Mouse (Mus musculus) heart, embryonic 12.5 days (tissue): ENCODE results near the gene Gdf10. TPM values are rescaled to one million over a fixed set of nuclear protein-coding genes. Genes with fewer than 3 reads are reported as not detected.

Source experiments
- ATAC-seq: fragments of 200-750 bp; cut with Nextera tagmentation; 2 replicates; pipeline ENCODE4 v1.8.0; 2017; ENCODE audit warnings: moderate TSS enrichment, moderate library complexity; ENCODE audit not compliant: insufficient number of reproducible peaks, low FRiP score
- H3K27ac ChIP-seq: fragments of 300-500 bp; sonication (generic); 2 replicates; pipeline ENCODE4 v1.5.1; 2016; ENCODE audit warnings: mild to moderate bottlenecking, moderate library complexity; ENCODE audit not compliant: poor library complexity, severe bottlenecking
- H3K27me3 ChIP-seq: fragments of 300-500 bp; sonication (generic); replicated peaks from 2 replicates; pipeline ENCODE4 v1.6.1; 2016; ENCODE audit warnings: mild to moderate bottlenecking, moderate library complexity
- H3K36me3 ChIP-seq: fragments of 300-500 bp; sonication (generic); 2 replicates; pipeline ENCODE4 v1.6.1; 2016; ENCODE audit warnings: mild to moderate bottlenecking, moderate library complexity
- H3K4me1 ChIP-seq: fragments of 300-500 bp; sonication (generic); replicated peaks from 2 replicates; pipeline ENCODE4 v1.6.1; 2016; ENCODE audit warnings: mild to moderate bottlenecking
- H3K4me2 ChIP-seq: fragments of 300-500 bp; sonication (generic); 2 replicates; pipeline ENCODE4 v1.6.1; 2016; ENCODE audit warnings: mild to moderate bottlenecking, moderate library complexity
- H3K4me3 ChIP-seq: fragments of 300-500 bp; sonication (generic); 2 replicates; pipeline ENCODE4 v1.5.1; 2016; ENCODE audit warnings: mild to moderate bottlenecking
- H3K9ac ChIP-seq: fragments of 300-500 bp; sonication (generic); 2 replicates; pipeline ENCODE4 v1.6.1; 2016; ENCODE audit warnings: mild to moderate bottlenecking, moderate library complexity
- H3K9me3 ChIP-seq: fragments of 300-500 bp; sonication (generic); replicated peaks from 2 replicates; pipeline ENCODE4 v1.6.1; 2016; ENCODE audit warnings: mild to moderate bottlenecking, moderate library complexity
- WGBS: fragments of 180-500 bp; shearing (Covaris S2); methylation state at CpG from one replicate; pipeline ENCODE4 v1.1.7; 2016; 5-methylcytosine and 5-hydroxymethylcytosine counted together
- polyA plus RNA-seq: library from polyadenylated mRNA; unstranded; fragments of >200 nt; fragmentation: Nextera tagmentation; extraction: Ambion mirVana; gene quantifications from 2 replicates; pipeline ENCODE4 v1.2.1, GENCODE M21; 2016

Gene Gdf10
- polyA plus RNA-seq, 1 experiment from 2014 or later: 1.3 TPM

- Histone ChIP-seq H3K9ac (no peak overlapping the region), H3K36me3 (no peaks in the 10 kb centered on the region), H3K27ac (no peak overlapping the region), H3K4me1 (no peaks in the 10 kb centered on the region), H3K27me3 (peaks cover 13% of the 10 kb centered on the region), H3K9me3 (no peaks in the 10 kb centered on the region), H3K4me3 (no peak overlapping the region), H3K4me2 (no peak overlapping the region)
- no peak for ATAC-seq
- WGBS: 40% methylated on average over 7 of the region's 7 CpGs
Measured at GRCm38 (mm10) chr14:33972679-33973078, 49.3 kb downstream of the Gdf10 start.

GRCm38 (mm10) chr14:33974752-33975151, 51.4 kb downstream of the Gdf10 start:
- H3K4me2 ChIP-seq: no peak overlapping the region
- no peak overlapping the region for H3K9ac ChIP-seq
- no peak overlapping the region for H3K4me3 ChIP-seq
- no peak overlapping the region for H3K27ac ChIP-seq
- H3K9me3 ChIP-seq: no peaks in the 10 kb centered on the region
- no peaks in the 10 kb centered on the region for H3K36me3 ChIP-seq
- H3K4me1 ChIP-seq: peaks cover 7% of the 10 kb centered on the region; the same call in 1 of the 2 replicates
- no peak for ATAC-seq
- peaks cover 30% of the 10 kb centered on the region for H3K27me3 ChIP-seq
- 55% methylated on average over 5 of the region's 5 CpGs for WGBS

- Histone ChIP-seq H3K4me1 (peaks cover 7% of the 10 kb centered on the region; the same call in 1 of the 2 replicates), H3K27ac (no peak overlapping the region), H3K9ac (no peak overlapping the region), H3K4me3 (no peak overlapping the region), H3K27me3 (peaks cover 30% of the 10 kb centered on the region), H3K9me3 (no peaks in the 10 kb centered on the region), H3K4me2 (no peak overlapping the region), H3K36me3 (no peaks in the 10 kb centered on the region)
- 47% methylated on average over 7 of the region's 7 CpGs for WGBS
- no peak for ATAC-seq
Measured at GRCm38 (mm10) chr14:33977748-33978147, 54.4 kb downstream of the Gdf10 start.

GRCm38 (mm10) chr14:33978604-33979059, 55.2 kb downstream of the Gdf10 start, which contains the start of gene Zfp488:
Gene Zfp488, minus strand, starts transcription at chr14:33978764.
- ATAC-seq: 0 out of 2 replicates have a peak, but pooled peaks have one; percentile 36
- Histone ChIP-seq H3K27me3 (peaks cover 30% of the 10 kb centered on the region), H3K4me2 (peak within 1 kb of the TSS; percentile 94), H3K36me3 (no peaks in the 10 kb centered on the region), H3K4me3 (peak within 1 kb of the TSS; percentile 51), H3K9ac (peak within 1 kb of the TSS; percentile 54; the same call in 1 of the 2 replicates), H3K27ac (no peak within 1 kb of the TSS), H3K9me3 (no peaks in the 10 kb centered on the region), H3K4me1 (peaks cover 7% of the 10 kb centered on the region; the same call in 1 of the 2 replicates)
- under 1% methylated on average over 25 of the region's 25 CpGs for WGBS

Other genes starting within 250 kb of the Gdf10 start
- gene Gdf2, start 17.5 kb downstream of the Gdf10 start, polyA plus RNA-seq: 0.46 and 0.80 TPM in 2 replicates
- gene Rbp3, start 30.4 kb downstream of the Gdf10 start, polyA plus RNA-seq: 0.14 and 0.36 TPM in 2 replicates
- 0.04 TPM in 1 of 2 replicates, not detected in the other for gene Zfp488, start 55.2 kb downstream of the Gdf10 start, polyA plus RNA-seq
- not detected in 2 replicates for gene Gm30083, start 91.6 kb downstream of the Gdf10 start, polyA plus RNA-seq
- not detected in 2 replicates for gene Gm5460, start 93.2 kb downstream of the Gdf10 start, polyA plus RNA-seq
- gene Antxrl, start 129.1 kb downstream of the Gdf10 start, polyA plus RNA-seq: not detected in 2 replicates
- 0.61 and 0.74 TPM in 2 replicates for gene Anxa8, start 162.4 kb downstream of the Gdf10 start, polyA plus RNA-seq
- gene A630023A22Rik, start 179.2 kb downstream of the Gdf10 start, polyA plus RNA-seq: not detected in 2 replicates
- gene Npy4r, start 228.9 kb downstream of the Gdf10 start, polyA plus RNA-seq: 0.19 and 0.22 TPM in 2 replicates